Comparison of ENCODE assay signal across 8 mouse cellular contexts in the genomic region with DNA sequence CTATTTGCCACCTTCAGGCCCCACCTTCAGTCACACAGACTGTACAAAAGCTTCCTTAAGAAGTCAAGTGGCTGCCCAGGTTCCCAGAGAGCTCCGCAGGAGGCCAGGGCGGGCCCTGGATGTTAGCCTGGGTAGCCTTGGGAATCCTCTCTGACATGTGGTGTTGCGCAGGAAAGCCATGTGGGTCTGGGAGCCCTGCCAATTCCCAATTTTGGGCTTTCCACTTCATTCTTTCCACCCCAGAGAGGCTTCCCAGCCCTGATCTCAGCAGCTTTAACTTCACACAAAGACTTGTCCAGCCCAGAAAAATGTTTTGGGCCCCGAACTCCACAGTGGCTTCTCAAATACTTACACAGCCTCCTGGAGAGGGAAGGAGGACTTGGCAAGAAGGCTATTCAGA. TPM values are rescaled to one million over a fixed set of nuclear protein-coding genes. Genes with fewer than 3 reads are reported as not detected.
DNase-seq lines count a peak whose midpoint lies in the region; ATAC-seq and TF ChIP-seq lines count a peak whose summit lies in the region.

No protein-coding gene starts in this region.

- H3K27ac ChIP-seq in heart, embryonic 12.5 days (ENCODE audit: poor library complexity, severe bottlenecking), result peak overlapping the region; percentile 48; the same call in 1 of the 2 replicates
- peak overlapping the region; percentile 81 for H3K27ac ChIP-seq in lung, embryonic 14.5 days (ENCODE audit: low read depth)

- no peak for ATAC-seq in heart, embryonic 12.5 days (ENCODE audit: insufficient number of reproducible peaks, low FRiP score)
- peak; percentile 75 for ATAC-seq in lung, embryonic 14.5 days (ENCODE audit: insufficient read depth)

- H3K36me3 ChIP-seq in heart, embryonic 12.5 days, result peaks cover 8% of the 10 kb centered on the region
- no peaks in the 10 kb centered on the region for H3K36me3 ChIP-seq in lung, embryonic 14.5 days (ENCODE audit: insufficient read depth)

- DNase-seq in ovary, adult 18-20 months (ENCODE audit: low spot score), result peak; percentile 55
- DNase-seq in ovary, postnatal 10 days (ENCODE audit: low spot score), result no peak
- peak; percentile 77 for DNase-seq in cerebellum, adult 9-11 months
- DNase-seq in kidney, postnatal 14 days, result peak; percentile 74
- peak; percentile 90 for DNase-seq in lung, embryonic 14.5 days
- DNase-seq in urinary bladder, postnatal 25 days (ENCODE audit: low spot score), result peak; percentile 60
- DNase-seq in thymus, postnatal 14 days, result no peak

- peaks cover 46% of the 10 kb centered on the region for H3K4me1 ChIP-seq in heart, embryonic 12.5 days (replicated peaks)
- peaks cover 21% of the 10 kb centered on the region for H3K4me1 ChIP-seq in lung, embryonic 14.5 days (ENCODE audit: insufficient read depth)

- no peaks in the 10 kb centered on the region for H3K9me3 ChIP-seq in heart, embryonic 12.5 days (replicated peaks)
- no peaks in the 10 kb centered on the region for H3K9me3 ChIP-seq in lung, embryonic 14.5 days (ENCODE audit: low read depth, low read length)

- H3K4me3 ChIP-seq in heart, embryonic 12.5 days, result no peak overlapping the region
- no peak overlapping the region for H3K4me3 ChIP-seq in lung, embryonic 14.5 days (ENCODE audit: low read depth, low read length)

- no peak overlapping the region; the same call in 1 of the 2 replicates for H3K4me2 ChIP-seq in heart, embryonic 12.5 days
- no peak overlapping the region for H3K4me2 ChIP-seq in lung, embryonic 14.5 days

- H3K9ac ChIP-seq in heart, embryonic 12.5 days, result no peak overlapping the region; the same call in 1 of the 2 replicates
- no peak overlapping the region for H3K9ac ChIP-seq in lung, embryonic 14.5 days

- no peaks in the 10 kb centered on the region for H3K27me3 ChIP-seq in heart, embryonic 12.5 days (replicated peaks)
- H3K27me3 ChIP-seq in lung, embryonic 14.5 days (ENCODE audit: insufficient read depth, low read length), result no peaks in the 10 kb centered on the region

- 71% methylated on average over 4 of the region's 4 CpGs for WGBS in heart, embryonic 12.5 days
- WGBS in lung, embryonic 14.5 days, result 17% methylated on average over 4 of the region's 4 CpGs

- no peak for TF ChIP-seq CTCF in lung, embryonic 14.5 days (IDR thresholded peaks at IDR 0.05; ENCODE audit: low read depth)

RNA-seq across cellular contexts. Expression of gene Lax1, which starts 54.7 kb away (rescaled TPM):
- 0.50 and 0.53 TPM in 2 replicates for polyA plus RNA-seq in heart, embryonic 12.5 days (2016; fragmentation: Nextera tagmentation; extraction: Ambion mirVana)
- 0.18 and 0.25 TPM in 2 replicates for polyA plus RNA-seq in lung, embryonic 14.5 days (2014; fragmentation: Nextera tagmentation; extraction: Ambion mirVana)

RNA-seq across cellular contexts. Expression of gene Atp2b4, which starts 56.2 kb away (rescaled TPM):
- 24.5 and 29.6 TPM in 2 replicates for polyA plus RNA-seq in heart, embryonic 12.5 days (2016; fragmentation: Nextera tagmentation; extraction: Ambion mirVana)
- 11.2 and 12.7 TPM in 2 replicates for polyA plus RNA-seq in lung, embryonic 14.5 days (2014; fragmentation: Nextera tagmentation; extraction: Ambion mirVana)

Comparison
In these comparisons a context has a peak if more than half of its experiments do, and no peak if none do; other contexts are left out.
1. DNase-seq: peak in ovary, adult 18-20 months (single experiment), cerebellum, adult 9-11 months (single experiment), kidney, postnatal 14 days (single experiment), lung, embryonic 14.5 days (single experiment) and urinary bladder, postnatal 25 days (single experiment); none in ovary, postnatal 10 days (single experiment) and thymus, postnatal 14 days (single experiment).